Mouse (Mus musculus) large intestine, adult 2 months (tissue): Measurements from ENCODE around the gene Cdk4. TPM values are rescaled to one million over a fixed set of nuclear protein-coding genes. Genes with fewer than 3 reads are reported as not detected.

Experiments
- DNase-seq: peaks from one replicate; pipeline ENCODE4 v3.0.0-alpha.2; 2012; ENCODE audit warnings: low read depth, low spot score
- WGBS: fragments of 180-500 bp; shearing (Covaris S2); methylation state at CpG from one replicate; pipeline ENCODE4 v1.1.7; 2018; 5-methylcytosine and 5-hydroxymethylcytosine counted together
- polyA plus RNA-seq: library from polyadenylated mRNA; depleted of rRNA; stranded (reverse); fragments of >200 nt; gene quantifications from 2 replicates; pipeline ENCODE4 v1.2.3, GENCODE M21; 2012; rRNA removed

Cdk4 gene
- polyA plus RNA-seq, result 228 and 258 TPM in 2 replicates

DNA sequence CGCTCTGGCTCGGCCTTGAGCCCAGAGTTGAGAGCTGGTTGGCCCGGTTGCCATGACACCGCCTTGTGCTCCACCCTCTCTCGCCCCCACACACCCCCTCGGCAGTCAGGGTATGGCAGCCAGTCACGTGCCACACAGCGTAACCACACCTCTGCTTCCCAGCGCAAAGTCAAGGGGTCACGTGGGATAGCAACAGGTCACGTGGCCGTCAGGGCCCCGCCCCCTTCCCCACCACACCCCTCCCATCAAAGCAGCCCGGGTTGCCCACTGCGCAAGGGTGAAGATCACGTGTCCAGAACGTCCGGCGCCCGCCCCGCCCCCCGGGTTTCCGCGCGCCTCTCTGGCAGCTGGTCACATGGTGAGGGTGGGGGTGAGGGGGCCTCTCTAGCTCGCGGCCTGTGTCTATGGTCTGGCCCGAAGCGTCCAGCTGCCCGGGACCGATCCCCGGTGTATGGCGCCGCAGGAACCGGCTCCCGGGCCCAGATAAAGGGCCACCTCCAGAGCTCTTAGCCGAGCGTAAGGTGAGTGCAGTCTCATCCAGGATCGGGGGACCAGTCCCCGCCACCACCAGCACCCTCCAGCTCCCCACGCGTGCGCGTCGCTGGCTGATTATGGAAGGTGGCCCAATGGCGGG, at the start of gene Cdk4:
Gene Cdk4, plus strand, starts transcription at position 296 of the 634 bp plus-strand sequence.
- under 1% methylated on average over 46 of the region's 46 CpGs for WGBS
- peak; percentile 81 for DNase-seq

DNA sequence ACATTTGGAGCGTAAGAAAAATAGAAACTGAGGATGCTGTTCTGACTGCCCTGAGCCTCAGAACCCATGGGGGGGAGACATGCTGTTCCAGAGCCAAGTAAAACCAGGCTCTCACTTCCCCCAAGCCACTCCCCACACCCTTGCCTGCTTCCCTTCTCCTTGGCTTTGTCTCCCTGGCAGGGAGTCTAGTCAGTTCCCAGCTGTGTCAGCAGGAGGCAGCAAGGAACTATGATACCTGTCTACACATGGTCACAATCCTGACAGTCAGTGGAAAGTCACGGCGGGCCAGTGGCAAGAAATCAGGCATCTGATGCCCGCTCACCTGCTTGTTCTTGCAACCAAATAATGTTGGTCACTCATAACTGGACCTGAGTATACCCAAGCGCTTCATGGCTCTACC, 46.8 kb upstream of the Cdk4 start:
- WGBS, result 54% methylated on average over 5 of the region's 5 CpGs
- DNase-seq, result no peak

- no peak for DNase-seq
- WGBS, result 28% methylated on average over 2 of the region's 2 CpGs
Observed at GRCm38 (mm10) chr10:127017071-127017470, 46.3 kb upstream of the Cdk4 start.

DNA sequence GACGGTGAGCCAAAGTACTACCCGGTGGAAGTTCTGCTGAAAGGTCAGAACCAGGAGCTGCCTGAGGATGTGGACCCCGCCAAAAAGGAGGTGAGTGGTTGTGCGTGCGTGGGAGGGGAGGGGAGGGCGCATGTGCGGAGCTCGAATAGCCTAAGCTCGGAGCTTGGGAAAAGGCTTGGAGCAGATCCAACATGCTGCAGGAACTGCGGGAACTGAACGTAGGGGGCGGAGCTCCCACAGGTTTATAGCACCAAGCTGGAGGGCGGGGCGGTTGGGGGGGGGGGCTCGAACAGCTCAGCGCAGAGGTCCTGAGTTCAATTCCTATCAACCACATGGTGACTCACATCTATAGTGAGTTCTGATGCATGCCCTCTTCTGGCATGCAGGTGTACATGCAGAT, 44.9 kb upstream of the Cdk4 start:
- 59% methylated on average over 16 of the region's 16 CpGs for WGBS
- DNase-seq, result no peak

DNA sequence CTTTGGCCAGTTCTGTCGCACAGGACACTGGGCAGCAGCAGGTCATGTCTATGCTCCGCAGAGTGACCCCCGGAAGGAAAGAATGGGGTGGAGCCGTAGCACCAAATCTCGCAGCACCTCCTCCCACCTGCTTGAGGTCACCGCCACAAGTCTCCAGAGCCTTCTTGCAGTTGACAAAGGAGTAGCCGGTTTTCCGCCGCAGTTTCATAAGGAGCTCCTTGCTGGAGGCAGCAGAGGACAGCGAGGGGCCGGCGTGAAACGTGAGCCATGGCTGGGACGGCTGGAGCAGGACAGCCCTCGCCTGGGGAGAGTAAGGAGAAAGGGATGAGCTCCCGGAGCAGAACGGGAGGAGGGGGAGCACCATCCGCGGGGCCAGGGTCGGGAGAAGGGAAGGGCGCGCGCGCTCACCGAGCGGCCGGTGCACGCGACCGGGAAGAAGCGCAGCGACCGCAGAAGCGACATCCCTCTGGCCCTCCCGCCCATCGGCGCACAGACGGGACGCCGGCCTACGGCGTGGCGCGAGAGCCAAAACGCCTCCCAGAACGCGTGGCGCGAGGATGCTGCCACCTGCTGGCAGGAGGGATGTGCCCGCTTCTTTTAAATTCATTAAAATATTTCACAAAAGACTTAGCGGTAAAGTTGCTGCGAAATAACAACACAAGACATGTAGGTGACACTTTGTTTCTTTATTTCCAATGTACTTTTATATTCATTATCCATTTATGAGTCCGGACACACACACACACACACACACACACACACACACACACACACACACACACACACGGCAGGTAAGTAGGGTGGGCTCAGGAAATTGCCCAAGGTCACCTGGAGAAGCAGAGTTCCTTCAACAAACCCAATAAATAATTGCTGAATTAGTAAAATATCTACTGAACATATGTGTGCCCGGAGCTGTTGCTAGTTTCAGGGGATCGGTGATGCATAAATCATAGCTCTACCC, 32.7 kb upstream of the Cdk4 start, which contains the start of gene Tsfm:
Gene Tsfm, minus strand, starts transcription at position 505 of the 961 bp plus-strand sequence.
- DNase-seq, result peak; percentile 89
- WGBS, result 4% methylated on average over 56 of the region's 56 CpGs

- 79% methylated on average over 8 of the region's 8 CpGs for WGBS
Observed at GRCm38 (mm10) chr10:127033301-127033741, 30.0 kb upstream of the Cdk4 start.

DNA sequence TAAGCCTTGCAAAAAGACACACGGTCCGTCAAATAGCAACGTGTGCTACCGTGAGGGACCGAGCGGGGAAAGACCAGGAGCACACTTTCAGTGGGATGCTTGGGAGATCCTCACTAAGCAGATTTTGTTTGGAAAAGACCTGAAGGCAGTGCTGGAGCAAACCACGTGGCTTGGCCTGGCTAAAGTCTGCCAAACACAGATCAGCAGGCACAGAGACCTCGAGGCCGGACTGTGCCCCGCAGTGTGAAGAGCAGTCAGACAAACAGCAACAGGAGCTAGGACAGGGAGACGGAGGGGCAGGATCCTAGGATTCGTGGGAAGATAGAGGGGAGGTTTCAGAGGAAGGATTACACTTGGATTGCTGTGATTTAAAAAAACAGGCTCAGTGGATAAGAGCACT, 27.1 kb upstream of the Cdk4 start:
- no peak for DNase-seq
- 80% methylated on average over 12 of the region's 12 CpGs for WGBS

More at GRCm38 (mm10) chr10:127033301-127033741, 30.0 kb upstream of the Cdk4 start:
- DNase-seq, result no peak

GRCm38 (mm10) chr10:127037641-127038040, 25.7 kb upstream of the Cdk4 start:
- 69% methylated on average over 12 of the region's 12 CpGs for WGBS
- no peak for DNase-seq

DNA sequence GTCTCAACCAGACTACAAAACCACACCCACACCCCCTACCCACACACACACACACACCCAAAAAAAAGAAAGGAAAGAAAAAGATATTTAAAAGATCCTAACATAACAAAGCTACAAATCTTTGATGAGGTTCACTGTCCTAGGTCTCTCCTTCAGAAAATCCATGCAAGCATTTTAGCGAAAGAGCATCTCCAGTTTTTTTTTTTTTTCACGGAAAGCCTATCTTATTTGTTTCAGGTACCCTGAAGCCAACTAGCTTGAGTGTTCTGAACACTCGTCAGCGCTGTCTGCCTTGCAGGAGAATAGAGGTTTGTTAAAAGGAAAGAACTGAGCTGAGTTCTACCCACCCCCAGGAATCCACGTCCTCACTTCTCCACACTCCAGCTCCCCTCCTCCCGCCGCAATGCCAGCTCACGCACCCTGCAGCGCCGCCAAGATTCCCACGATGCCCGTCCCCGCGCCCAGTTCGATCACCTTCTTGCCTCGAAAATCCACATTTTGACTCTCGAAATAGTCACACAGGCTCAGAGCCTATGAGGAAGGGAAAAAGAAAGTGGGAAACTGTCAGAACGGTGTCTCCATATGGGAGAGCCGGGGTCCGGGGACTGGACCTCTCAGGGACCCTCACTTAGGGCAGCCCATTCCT, 22.6 kb upstream of the Cdk4 start:
- WGBS, result 3% methylated on average over 20 of the region's 20 CpGs
- no peak for DNase-seq

GRCm38 (mm10) chr10:127041274-127041766, 22.0 kb upstream of the Cdk4 start, which contains the start of the genes Mettl1 and Eef1akmt3:
TSS of gene Mettl1 (plus strand) at chr10:127041414.
TSS of gene Eef1akmt3 (minus strand) at chr10:127041513.
- under 1% methylated on average over 28 of the region's 28 CpGs for WGBS
- DNase-seq, result no peak

- under 1% methylated on average over 44 of the region's 44 CpGs for WGBS
- DNase-seq, result no peak
Observed at GRCm38 (mm10) chr10:127041774-127042338, 21.5 kb upstream of the Cdk4 start.

GRCm38 (mm10) chr10:127042468-127043115, 20.7 kb upstream of the Cdk4 start:
- 5% methylated on average over 5 of the region's 5 CpGs for WGBS
- DNase-seq, result no peak

DNA sequence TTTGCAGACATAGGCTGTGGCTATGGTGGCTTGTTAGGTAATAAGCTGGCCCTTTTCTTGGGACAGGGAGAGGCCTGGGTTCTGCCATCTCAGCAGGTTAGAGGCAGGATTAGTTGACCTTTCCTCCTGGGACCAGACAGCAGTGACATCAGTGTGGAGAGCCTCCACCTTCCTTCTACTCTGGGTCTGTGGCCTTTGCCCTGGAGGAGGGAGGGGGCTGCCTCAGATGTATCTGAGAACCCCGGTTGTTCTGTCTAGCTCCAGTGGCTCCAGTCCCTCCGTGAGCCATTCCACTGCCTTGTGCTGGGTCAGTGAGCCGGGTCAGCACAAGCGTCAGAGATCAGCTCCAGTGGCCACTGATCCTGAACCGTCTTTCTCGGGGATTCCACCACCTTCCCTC, 20.1 kb upstream of the Cdk4 start:
- no peak for DNase-seq

DNA sequence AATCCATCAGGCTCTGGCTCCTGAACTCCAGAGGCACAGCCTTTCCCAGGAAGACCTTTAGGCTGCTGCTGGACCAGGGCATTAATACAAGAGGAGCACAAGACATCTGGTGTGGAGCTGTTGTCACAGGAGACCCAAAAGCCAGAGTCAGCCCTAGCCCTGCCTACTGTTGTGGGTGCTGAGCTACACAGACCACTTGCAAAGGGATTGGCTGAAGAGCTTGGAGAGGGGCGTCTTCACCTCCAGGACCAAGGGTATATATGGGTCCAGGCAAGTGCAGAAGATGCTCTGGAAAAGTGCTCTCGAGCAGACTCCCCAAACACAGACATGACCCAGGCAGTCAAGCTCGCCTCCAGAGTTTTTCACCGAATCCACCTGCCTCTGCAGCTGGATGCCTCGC, 15.4 kb upstream of the Cdk4 start, which contains the start of gene Cyp27b1:
Gene Cyp27b1, plus strand, starts transcription at position 297 of the 400 bp plus-strand sequence.
- DNase-seq, result no peak
- 40% methylated on average over 5 of the region's 5 CpGs for WGBS

More for the DNA sequence above, 20.1 kb upstream of the Cdk4 start:
- 89% methylated on average over 6 of the region's 6 CpGs for WGBS

DNA sequence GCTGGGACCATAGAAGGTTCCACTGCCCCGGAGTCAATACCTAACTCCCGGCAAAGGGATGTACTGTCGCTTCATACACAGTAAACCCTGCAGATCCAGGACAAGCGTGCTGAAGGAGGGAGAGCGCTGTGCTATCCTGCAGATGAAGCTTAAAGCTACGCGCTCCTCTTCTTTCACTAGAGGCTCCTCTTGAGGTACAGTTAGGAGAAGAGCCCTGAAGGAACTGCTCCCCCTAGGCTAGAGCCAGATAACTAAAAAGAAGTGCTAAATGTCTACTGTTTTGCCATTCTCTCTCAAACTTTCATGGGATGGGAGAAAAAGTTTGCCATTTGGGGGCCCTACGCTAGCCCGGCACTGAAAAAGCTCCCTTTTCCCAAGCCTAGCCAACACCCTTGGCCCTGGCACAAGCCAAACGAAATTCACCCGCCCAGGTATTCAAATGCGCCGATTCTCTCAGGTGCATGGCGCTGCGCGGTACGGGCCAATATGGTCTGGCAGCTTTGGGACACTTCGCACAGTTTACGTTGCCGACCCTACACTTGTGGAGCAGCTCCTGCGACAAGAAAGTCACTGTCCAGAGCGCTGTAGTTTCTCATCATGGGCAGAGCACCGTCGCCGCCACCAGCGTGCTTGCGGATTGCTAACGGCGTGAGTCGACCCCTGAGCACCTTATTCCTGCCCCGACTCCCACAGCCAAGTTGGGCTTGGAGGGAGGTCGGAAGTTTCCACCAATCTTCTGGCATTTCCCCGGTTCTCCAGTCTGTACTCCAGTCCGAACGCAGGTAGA, 14.5 kb upstream of the Cdk4 start:
- 3% methylated on average over 35 of the region's 35 CpGs for WGBS
- DNase-seq, result no peak

GRCm38 (mm10) chr10:127049395-127050118, 13.8 kb upstream of the Cdk4 start:
- no peak for DNase-seq
- 2% methylated on average over 29 of the region's 29 CpGs for WGBS

GRCm38 (mm10) chr10:127050119-127050474, 13.2 kb upstream of the Cdk4 start:
- 15% methylated on average over 10 of the region's 10 CpGs for WGBS
- DNase-seq, result no peak

DNA sequence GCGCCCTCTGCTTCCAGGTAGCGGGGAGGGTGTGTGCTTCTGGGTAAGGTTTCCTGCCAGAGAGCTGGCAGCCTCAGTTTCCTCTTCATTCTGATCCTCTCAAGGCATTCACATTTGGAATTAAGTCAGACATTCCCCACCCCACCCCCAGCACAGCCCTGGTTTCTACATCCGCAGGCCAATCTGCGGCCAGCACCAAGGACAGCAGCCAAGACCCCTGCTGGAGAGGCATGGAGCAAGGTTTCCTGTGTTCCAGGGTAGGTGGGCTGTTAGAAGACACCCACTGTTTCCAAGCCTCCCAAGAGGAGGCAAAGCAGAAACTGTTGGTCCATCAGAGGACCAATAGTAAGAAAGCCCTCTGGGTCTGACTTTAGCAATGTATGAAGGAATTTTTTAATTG, 8.7 kb upstream of the Cdk4 start:
- 87% methylated on average over 4 of the region's 4 CpGs for WGBS
- no peak for DNase-seq
